Mouse (Mus musculus) CH12.LX (cell line): ENCODE results near the gene Elof1.

Experiments
- CTCF ChIP-seq, 2 experiments: IDR thresholded peaks in 1 of 2; conservative IDR thresholded peaks in 1 of 2; 2 replicates each; pipeline ENCODE4 v1.5.1; 2011 to 2012; ENCODE audit warnings: low read depth in 2 of 2, low read length in 2 of 2, improper control_type of control experiment in 1 of 2, inconsistent platforms in 1 of 2, mild to moderate bottlenecking in 1 of 2, moderate library complexity in 1 of 2
- EP300 ChIP-seq: IDR thresholded peaks from 2 replicates; pipeline ENCODE4 v1.6.1; 2011; ENCODE audit warnings: low read length, improper control_type of control experiment
- HCFC1 ChIP-seq: IDR thresholded peaks from 2 replicates; pipeline ENCODE4 v1.6.1; 2012; ENCODE audit warnings: low read depth, mild to moderate bottlenecking, inconsistent platforms, low read length, improper control_type of control experiment
- MAFK ChIP-seq: IDR thresholded peaks from 2 replicates; pipeline ENCODE4 v1.6.1; 2011; ENCODE audit warnings: low read length, improper control_type of control experiment; ENCODE audit not compliant: insufficient replicate concordance
- NELFE ChIP-seq: IDR thresholded peaks from 2 replicates; pipeline ENCODE4 v1.6.1; 2011; ENCODE audit warnings: low read depth, low read length, improper control_type of control experiment
- POLR2A ChIP-seq: IDR thresholded peaks from 2 replicates; pipeline ENCODE4 v1.6.1; 2011; ENCODE audit warnings: low read depth, mild to moderate bottlenecking, improper control_type of control experiment, low read length
- RAD21 ChIP-seq: IDR thresholded peaks from 2 replicates; pipeline ENCODE4 v1.6.1; 2011; ENCODE audit warnings: low read depth, mild to moderate bottlenecking, low read length, improper control_type of control experiment, moderate library complexity
- SIN3A ChIP-seq: IDR thresholded peaks from 2 replicates; pipeline ENCODE4 v1.6.1; 2012; ENCODE audit warnings: low read length, improper control_type of control experiment, inconsistent platforms
- SMC3 ChIP-seq: IDR thresholded peaks from 2 replicates; pipeline ENCODE4 v1.6.1; 2011; ENCODE audit warnings: low read depth, low read length, improper control_type of control experiment
- TCF12 ChIP-seq: IDR thresholded peaks from 2 replicates; pipeline ENCODE4 v1.6.1; 2014; ENCODE audit warnings: low read depth, mild to moderate bottlenecking, inconsistent platforms, low read length, improper control_type of control experiment
- UBTF ChIP-seq: IDR thresholded peaks from 2 replicates; pipeline ENCODE4 v1.6.1; 2012; ENCODE audit warnings: low read depth, mild to moderate bottlenecking, inconsistent platforms, low read length, improper control_type of control experiment, moderate library complexity
- USF1 ChIP-seq: IDR thresholded peaks from 2 replicates; pipeline ENCODE4 v1.6.1; 2014; ENCODE audit warnings: low read depth, mild to moderate bottlenecking, inconsistent platforms, low read length, improper control_type of control experiment
- ZKSCAN1 ChIP-seq: IDR thresholded peaks from 2 replicates; pipeline ENCODE4 v1.6.1; 2012; ENCODE audit warnings: low read depth, inconsistent platforms, low read length, improper control_type of control experiment, borderline replicate concordance
- ZMIZ1 ChIP-seq: IDR thresholded peaks from 2 replicates; pipeline ENCODE4 v1.6.1; 2012; ENCODE audit warnings: low read depth, mild to moderate bottlenecking, inconsistent platforms, low read length, improper control_type of control experiment

GRCm38 (mm10) chr9:22143108-22144037 lies 26.4 kb upstream of the Elof1 start:
- no peak for TF ChIP-seq MAFK
- no peak for TF ChIP-seq POLR2A
- no peak for TF ChIP-seq NELFE
- peak; percentile 81 to 97 for TF ChIP-seq CTCF (conservative IDR thresholded peaks at IDR 0.05 in 1 of 2, IDR thresholded peaks at IDR 0.05 in 1 of 2; ENCODE audit: low read depth in 2 of 2, low read length in 2 of 2)
- no peak for TF ChIP-seq EP300
- TF ChIP-seq ZKSCAN1 = no peak
- TF ChIP-seq SMC3 = peak; percentile 94
- TF ChIP-seq USF1 = no peak
- TF ChIP-seq RAD21 = peak; percentile 95
- TF ChIP-seq UBTF = no peak
- no peak for TF ChIP-seq TCF12
- TF ChIP-seq SIN3A = no peak
- TF ChIP-seq HCFC1 = no peak
- no peak for TF ChIP-seq ZMIZ1
